Mouse (Mus musculus) lung, adult 2 months (tissue): ENCODE data around the gene Fry. TPM values are rescaled to one million over a fixed set of nuclear protein-coding genes. Genes with fewer than 3 reads are reported as not detected.

Experiments used
- DNase-seq: peaks from one replicate; pipeline ENCODE4 v3.0.0; 2022
- H3K4me1 ChIP-seq: fragments of 200-500 bp; 2 replicates; pipeline ENCODE4 v1.6.1; 2011; ENCODE audit warnings: low read length; ENCODE audit not compliant: control insufficient read depth, insufficient read depth
- H3K4me3 ChIP-seq: fragments of 200-500 bp; replicated peaks from 2 replicates; pipeline ENCODE3; 2011; ENCODE audit warnings: low read depth, mild to moderate bottlenecking, control low read depth, low read length; ENCODE audit errors: extremely low read depth
- CTCF ChIP-seq: fragments of 200-500 bp; IDR thresholded peaks from 2 replicates; pipeline ENCODE4 v1.5.1; 2011; ENCODE audit warnings: mild to moderate bottlenecking, low read length, control low read depth; ENCODE audit not compliant: insufficient read depth
- POLR2A ChIP-seq: fragments of 200-500 bp; IDR thresholded peaks from 2 replicates; pipeline ENCODE4 v1.6.1; 2011; ENCODE audit warnings: low read depth, mild to moderate bottlenecking, control low read depth, low read length, borderline replicate concordance; ENCODE audit errors: extremely low read depth
- WGBS: fragments of 180-500 bp; shearing (Covaris S2); methylation state at CpG from one replicate; pipeline ENCODE4 v1.1.7; 2018; 5-methylcytosine and 5-hydroxymethylcytosine counted together
- polyA plus RNA-seq: library from polyadenylated mRNA; depleted of rRNA; stranded (reverse); fragments of >200 nt; gene quantifications from 2 replicates; pipeline ENCODE4 v1.2.3, GENCODE M21; 2012

Gene Fry
- polyA plus RNA-seq, 1 experiment = 39.3 TPM

- no peak overlapping the region for H3K4me3 ChIP-seq
- no peak for DNase-seq
- 35% methylated on average over 17 of the region's 17 CpGs for WGBS
- peaks cover 3% of the 10 kb centered on the region for H3K4me1 ChIP-seq
- TF ChIP-seq POLR2A = no peak
- no peak for TF ChIP-seq CTCF
Measured at GRCm38 (mm10) chr5:150384272-150385215, 266.1 kb downstream of the Fry start.

GRCm38 (mm10) chr5:150385224-150385623 lies 266.8 kb downstream of the Fry start:
- Histone ChIP-seq H3K4me3 (no peak overlapping the region), H3K4me1 (peaks cover 3% of the 10 kb centered on the region)
- WGBS = 51% methylated on average over 7 of the region's 7 CpGs
- TF ChIP-seq POLR2A = no peak
- no peak for TF ChIP-seq CTCF
- DNase-seq = no peak

- TF ChIP-seq CTCF (no peak), POLR2A (no peak)
- no peak overlapping the region for H3K4me3 ChIP-seq
- peaks cover 3% of the 10 kb centered on the region for H3K4me1 ChIP-seq
- no peak for DNase-seq
- WGBS = 82% methylated on average over 12 of the region's 12 CpGs
Measured at GRCm38 (mm10) chr5:150388623-150389022, 270.2 kb downstream of the Fry start.

GRCm38 (mm10) chr5:150389589-150390377 lies 271.3 kb downstream of the Fry start:
- H3K4me1 ChIP-seq = peaks cover under 1% of the 10 kb centered on the region

GRCm38 (mm10) chr5:150390422-150390821 lies 272.0 kb downstream of the Fry start:
- no peak overlapping the region for H3K4me3 ChIP-seq
- no peak for DNase-seq
- 40% methylated on average over 7 of the region's 7 CpGs for WGBS
- no peaks in the 10 kb centered on the region for H3K4me1 ChIP-seq
- TF ChIP-seq POLR2A (no peak), CTCF (no peak)

More at GRCm38 (mm10) chr5:150389589-150390377, 271.3 kb downstream of the Fry start:
- DNase-seq = no peak
- TF ChIP-seq CTCF (no peak), POLR2A (no peak)
- H3K4me3 ChIP-seq = no peak overlapping the region
- WGBS = 53% methylated on average over 10 of the region's 10 CpGs

GRCm38 (mm10) chr5:150394645-150395044 lies 276.2 kb downstream of the Fry start:
- H3K4me1 ChIP-seq = no peaks in the 10 kb centered on the region
- no peak for DNase-seq
- WGBS = over 99% methylated on average over 6 of the region's 6 CpGs
- H3K4me3 ChIP-seq = no peak overlapping the region
- TF ChIP-seq CTCF (no peak), POLR2A (no peak)

GRCm38 (mm10) chr5:150402832-150403447 lies 284.5 kb downstream of the Fry start:
- TF ChIP-seq CTCF = no peak
- no peak for TF ChIP-seq POLR2A
- DNase-seq = no peak
- Histone ChIP-seq H3K4me3 (no peak overlapping the region), H3K4me1 (no peaks in the 10 kb centered on the region)
- 51% methylated on average over 13 of the region's 13 CpGs for WGBS

- 76% methylated on average over 8 of the region's 8 CpGs for WGBS
- no peak for TF ChIP-seq POLR2A
- TF ChIP-seq CTCF = no peak
Measured at GRCm38 (mm10) chr5:150404867-150405266, 286.4 kb downstream of the Fry start.

GRCm38 (mm10) chr5:150408979-150409378 lies 290.5 kb downstream of the Fry start:
- no peak for TF ChIP-seq POLR2A
- no peak for TF ChIP-seq CTCF

More at GRCm38 (mm10) chr5:150404867-150405266, 286.4 kb downstream of the Fry start:
- Histone ChIP-seq H3K4me3 (no peak overlapping the region), H3K4me1 (no peaks in the 10 kb centered on the region)
- no peak for DNase-seq

More at GRCm38 (mm10) chr5:150408979-150409378, 290.5 kb downstream of the Fry start:
- 60% methylated on average over 8 of the region's 8 CpGs for WGBS
- no peak overlapping the region for H3K4me3 ChIP-seq
- H3K4me1 ChIP-seq = no peaks in the 10 kb centered on the region
- DNase-seq = no peak
